Comparison of ENCODE assay signal across 11 mouse cellular contexts in genomic region chr1:88847333-88848091, GRCm38 (mm10).
DNase-seq lines count a peak whose midpoint lies in the region; ATAC-seq lines count a peak whose summit lies in the region.
"Had no signal": no experiment of that assay in that cellular context is flagged by ENCODE, and none has a peak within 500 bp of the region (broad histone marks: within the 10 kb centered on the region; RNA-seq: fewer than 3 reads in every experiment).

No protein-coding gene starts in this region.

- no peak overlapping the region for H3K4me2 ChIP-seq in embryonic facial prominence, embryonic 14.5 days (ENCODE audit: low read depth, low read length)
- H3K4me2 ChIP-seq in hindbrain, embryonic 16.5 days (ENCODE audit: low read length): peak overlapping the region; percentile 20

- WGBS in embryonic facial prominence, embryonic 14.5 days: 60% methylated on average over 16 of the region's 16 CpGs
- WGBS in embryonic facial prominence, embryonic 10.5 days: 76% methylated on average over 16 of the region's 16 CpGs
- 19% methylated on average over 16 of the region's 16 CpGs for WGBS in hindbrain, embryonic 16.5 days

- H3K36me3 ChIP-seq in embryonic facial prominence, embryonic 14.5 days (ENCODE audit: control insufficient read depth, insufficient read depth, low read length): no peaks in the 10 kb centered on the region
- H3K36me3 ChIP-seq in embryonic facial prominence, embryonic 10.5 days (replicated peaks): no peaks in the 10 kb centered on the region
- no peaks in the 10 kb centered on the region for H3K36me3 ChIP-seq in hindbrain, embryonic 16.5 days (ENCODE audit: control insufficient read depth, insufficient read depth, low read length)

- H3K27ac ChIP-seq in embryonic facial prominence, embryonic 14.5 days (replicated peaks; ENCODE audit: low read depth, low read length): no peak overlapping the region
- no peak overlapping the region for H3K27ac ChIP-seq in embryonic facial prominence, embryonic 10.5 days (replicated peaks)
- H3K27ac ChIP-seq in hindbrain, embryonic 16.5 days (ENCODE audit: low read depth, low read length): peak overlapping the region; percentile 65

- no peaks in the 10 kb centered on the region; the same call in 1 of the 2 replicates for H3K9me3 ChIP-seq in embryonic facial prominence, embryonic 14.5 days (ENCODE audit: control insufficient read depth, low read length)
- H3K9me3 ChIP-seq in embryonic facial prominence, embryonic 10.5 days: no peaks in the 10 kb centered on the region
- no peaks in the 10 kb centered on the region for H3K9me3 ChIP-seq in hindbrain, embryonic 16.5 days (ENCODE audit: control insufficient read depth, low read length)

- H3K4me3 ChIP-seq in embryonic facial prominence, embryonic 14.5 days (ENCODE audit: low read depth, low read length): no peak overlapping the region
- H3K4me3 ChIP-seq in embryonic facial prominence, embryonic 10.5 days: no peak overlapping the region
- H3K4me3 ChIP-seq in hindbrain, embryonic 16.5 days (ENCODE audit: low read length): no peak overlapping the region

- no peak overlapping the region for H3K9ac ChIP-seq in embryonic facial prominence, embryonic 14.5 days (ENCODE audit: low read depth, low read length)
- H3K9ac ChIP-seq in hindbrain, embryonic 16.5 days (ENCODE audit: low read depth, low read length): peak overlapping the region; percentile 20; the same call in 1 of the 2 replicates

- H3K27me3 ChIP-seq in embryonic facial prominence, embryonic 14.5 days (replicated peaks; ENCODE audit: control insufficient read depth, insufficient read depth, low read length): no peaks in the 10 kb centered on the region
- H3K27me3 ChIP-seq in embryonic facial prominence, embryonic 10.5 days (replicated peaks; ENCODE audit: low read depth, poor library complexity, severe bottlenecking): no peaks in the 10 kb centered on the region
- H3K27me3 ChIP-seq in hindbrain, embryonic 16.5 days (replicated peaks; ENCODE audit: control insufficient read depth, insufficient read depth, low read length): no peaks in the 10 kb centered on the region
- H3K27me3 ChIP-seq: Patski had no signal

- DNase-seq in embryonic facial prominence, embryonic 14.5 days (ENCODE audit: low spot score): peak; percentile 62
- no peak for DNase-seq in embryonic facial prominence, embryonic 10.5 days (ENCODE audit: low spot score)
- peak; percentile 60 for DNase-seq in embryo, embryonic 10.5 days (ENCODE audit: low spot score)
- DNase-seq in neural tube, embryonic 10.5 days (ENCODE audit: extremely low spot score, low spot score): peak; percentile 49
- DNase-seq in spleen, adult 12 weeks (ENCODE audit: low spot score): no peak
- DNase-seq: gastrocnemius, postnatal 25 days; liver had no signal

- H3K4me1 ChIP-seq in embryonic facial prominence, embryonic 14.5 days (ENCODE audit: control insufficient read depth, insufficient read depth, low read length): no peaks in the 10 kb centered on the region
- peaks cover 5% of the 10 kb centered on the region for H3K4me1 ChIP-seq in embryonic facial prominence, embryonic 10.5 days
- H3K4me1 ChIP-seq in hindbrain, embryonic 16.5 days (ENCODE audit: control insufficient read depth, insufficient read depth, low read depth, low read length): peaks cover 9% of the 10 kb centered on the region

- no peak; the same call in 1 of the 2 replicates for ATAC-seq in embryonic facial prominence, embryonic 14.5 days (ENCODE audit: low read depth)
- ATAC-seq in hindbrain, embryonic 16.5 days: peak; percentile 72
- no peak for ATAC-seq in erythroblast, adult 5-6 weeks (replicated peaks; ENCODE audit: low FRiP score, poor library complexity, severe bottlenecking)
- no peak for ATAC-seq in erythroid progenitor cell, adult 5-6 weeks (replicated peaks; ENCODE audit: low FRiP score, poor library complexity, severe bottlenecking)
- ATAC-seq: Patski had no signal

Comparison
In these comparisons a context has a peak if more than half of its experiments do, and no peak if none do; other contexts are left out.
1. DNase-seq: peak in embryonic facial prominence, embryonic 14.5 days (single experiment), embryo, embryonic 10.5 days (single experiment) and neural tube, embryonic 10.5 days (single experiment); none in embryonic facial prominence, embryonic 10.5 days (single experiment) and spleen, adult 12 weeks (single experiment).